Mouse (Mus musculus): ENCODE results near the gene Atp1b2. TPM values are rescaled to one million over a fixed set of nuclear protein-coding genes. Genes with fewer than 3 reads are reported as not detected.
A peak's percentile ranks its signal among the peaks of the same experiment; 100 is the strongest.

Atp1b2 gene
- polyA plus RNA-seq, 1 experiment from 2014 or later: 76.2 TPM

- DNase-seq (ENCODE audit: low spot score) (peak; percentile 88), ATAC-seq (replicated peaks; ENCODE audit: low FRiP score) (peak; percentile 80)
- H3K9ac ChIP-seq (ENCODE audit: low read depth, low read length): peak overlapping the region; percentile 92
- H3K4me3 ChIP-seq (ENCODE audit: low read depth, low read length): peak overlapping the region; percentile 71
- no peaks in the 10 kb centered on the region for H3K36me3 ChIP-seq (ENCODE audit: control insufficient read depth, insufficient read depth, low read length)
- under 1% methylated on average over 36 of the region's 36 CpGs for WGBS
- H3K4me2 ChIP-seq: peak overlapping the region; percentile 85
- peaks cover 53% of the 10 kb centered on the region for H3K4me1 ChIP-seq (replicated peaks; ENCODE audit: control insufficient read depth, insufficient read depth, low read length)
- H3K27ac ChIP-seq (ENCODE audit: low read depth, low read length): peak overlapping the region; percentile 95
- no peaks in the 10 kb centered on the region for H3K9me3 ChIP-seq (ENCODE audit: control insufficient read depth, low read length)
- H3K27me3 ChIP-seq (replicated peaks; ENCODE audit: control insufficient read depth, insufficient read depth, low read length): no peaks in the 10 kb centered on the region
Measured at GRCm38 (mm10) chr11:69581147-69581688, 24.5 kb downstream of the Atp1b2 start.

- peak overlapping the region; percentile 71 for H3K4me3 ChIP-seq (ENCODE audit: low read depth, low read length)
- H3K9me3 ChIP-seq (ENCODE audit: control insufficient read depth, low read length): no peaks in the 10 kb centered on the region
- peaks cover 53% of the 10 kb centered on the region for H3K4me1 ChIP-seq (replicated peaks; ENCODE audit: control insufficient read depth, insufficient read depth, low read length)
- peak overlapping the region; percentile 95 for H3K27ac ChIP-seq (ENCODE audit: low read depth, low read length)
- DNase-seq (ENCODE audit: low spot score) (no peak), ATAC-seq (replicated peaks; ENCODE audit: low FRiP score) (no peak)
- H3K9ac ChIP-seq (ENCODE audit: low read depth, low read length): peak overlapping the region; percentile 92
- no peaks in the 10 kb centered on the region for H3K27me3 ChIP-seq (replicated peaks; ENCODE audit: control insufficient read depth, insufficient read depth, low read length)
- WGBS: under 1% methylated on average over 25 of the region's 25 CpGs
- peak overlapping the region; percentile 85 for H3K4me2 ChIP-seq
- H3K36me3 ChIP-seq (ENCODE audit: control insufficient read depth, insufficient read depth, low read length): no peaks in the 10 kb centered on the region
Measured at GRCm38 (mm10) chr11:69580572-69581146, 25.1 kb downstream of the Atp1b2 start.

- Histone ChIP-seq H3K4me2 (peak within 1 kb of the TSS; percentile 87), H3K27ac (ENCODE audit: low read depth, low read length) (peak within 1 kb of the TSS; percentile 95), H3K9me3 (ENCODE audit: control insufficient read depth, low read length) (no peaks in the 10 kb centered on the region), H3K27me3 (replicated peaks; ENCODE audit: control insufficient read depth, insufficient read depth, low read length) (no peaks in the 10 kb centered on the region), H3K9ac (ENCODE audit: low read depth, low read length) (peak within 1 kb of the TSS; percentile 92), H3K4me1 (replicated peaks; ENCODE audit: control insufficient read depth, insufficient read depth, low read length) (peaks cover 53% of the 10 kb centered on the region), H3K4me3 (ENCODE audit: low read depth, low read length) (peak within 1 kb of the TSS; percentile 71), H3K36me3 (ENCODE audit: control insufficient read depth, insufficient read depth, low read length) (no peaks in the 10 kb centered on the region; the same call in 1 of the 2 replicates)
- DNase-seq (ENCODE audit: low spot score) (peak; percentile 84), ATAC-seq (replicated peaks; ENCODE audit: low FRiP score) (peak; percentile 62)
- under 1% methylated on average over 13 of the region's 13 CpGs for WGBS
Measured at GRCm38 (mm10) chr11:69580091-69580514, 25.6 kb downstream of the Atp1b2 start, which contains the start of the genes Wrap53 and Trp53. TSS of gene Wrap53 (minus strand) at chr11:69580255. TSS of gene Trp53 (plus strand) at chr11:69580359.

- ATAC-seq (replicated peaks; ENCODE audit: low FRiP score) (peak; percentile 84), DNase-seq (ENCODE audit: low spot score) (peak; percentile 99)
- Histone ChIP-seq H3K4me3 (ENCODE audit: low read depth, low read length) (peak overlapping the region; percentile 71), H3K4me2 (peak overlapping the region; percentile 87), H3K27me3 (replicated peaks; ENCODE audit: control insufficient read depth, insufficient read depth, low read length) (no peaks in the 10 kb centered on the region), H3K9me3 (ENCODE audit: control insufficient read depth, low read length) (no peaks in the 10 kb centered on the region), H3K4me1 (replicated peaks; ENCODE audit: control insufficient read depth, insufficient read depth, low read length) (peaks cover 46% of the 10 kb centered on the region), H3K36me3 (ENCODE audit: control insufficient read depth, insufficient read depth, low read length) (peaks cover 3% of the 10 kb centered on the region; the same call in 1 of the 2 replicates), H3K27ac (ENCODE audit: low read depth, low read length) (peak overlapping the region; percentile 95), H3K9ac (ENCODE audit: low read depth, low read length) (peak overlapping the region; percentile 92)
- 2% methylated on average over 39 of the region's 39 CpGs for WGBS
Measured at GRCm38 (mm10) chr11:69579128-69580017, 26.4 kb downstream of the Atp1b2 start.

- 10% methylated on average over 15 of the region's 15 CpGs for WGBS
- H3K27me3 ChIP-seq (replicated peaks; ENCODE audit: control insufficient read depth, insufficient read depth, low read length): no peaks in the 10 kb centered on the region
- peak overlapping the region; percentile 72 for H3K9ac ChIP-seq (ENCODE audit: low read depth, low read length)
- DNase-seq (ENCODE audit: low spot score): no peak
- H3K36me3 ChIP-seq (ENCODE audit: control insufficient read depth, insufficient read depth, low read length): peaks cover 5% of the 10 kb centered on the region; the same call in 1 of the 2 replicates
- peak overlapping the region; percentile 71 for H3K4me3 ChIP-seq (ENCODE audit: low read depth, low read length)
- peak overlapping the region; percentile 87 for H3K4me2 ChIP-seq
- H3K27ac ChIP-seq (ENCODE audit: low read depth, low read length): peak overlapping the region; percentile 60; the same call in 1 of the 2 replicates
- ATAC-seq (replicated peaks; ENCODE audit: low FRiP score): no peak
- H3K9me3 ChIP-seq (ENCODE audit: control insufficient read depth, low read length): no peaks in the 10 kb centered on the region
- H3K4me1 ChIP-seq (replicated peaks; ENCODE audit: control insufficient read depth, insufficient read depth, low read length): peaks cover 41% of the 10 kb centered on the region
Measured at GRCm38 (mm10) chr11:69578301-69578700, 27.4 kb downstream of the Atp1b2 start.

GRCm38 (mm10) chr11:69576307-69576706 lies 29.4 kb downstream of the Atp1b2 start:
- 46% methylated on average over 5 of the region's 5 CpGs for WGBS
- H3K9ac ChIP-seq (ENCODE audit: low read depth, low read length): no peak overlapping the region

GRCm38 (mm10) chr11:69575220-69575619 lies 30.5 kb downstream of the Atp1b2 start:
- Histone ChIP-seq H3K9ac (ENCODE audit: low read depth, low read length) (no peak overlapping the region; the same call in 1 of the 2 replicates), H3K9me3 (ENCODE audit: control insufficient read depth, low read length) (no peaks in the 10 kb centered on the region), H3K4me3 (ENCODE audit: low read depth, low read length) (no peak overlapping the region), H3K27me3 (replicated peaks; ENCODE audit: control insufficient read depth, insufficient read depth, low read length) (no peaks in the 10 kb centered on the region), H3K4me1 (replicated peaks; ENCODE audit: control insufficient read depth, insufficient read depth, low read length) (peaks cover 44% of the 10 kb centered on the region), H3K4me2 (peak overlapping the region; percentile 21; the same call in 1 of the 2 replicates), H3K27ac (ENCODE audit: low read depth, low read length) (no peak overlapping the region), H3K36me3 (ENCODE audit: control insufficient read depth, insufficient read depth, low read length) (peaks cover 21% of the 10 kb centered on the region; the same call in 1 of the 2 replicates)
- WGBS: 66% methylated on average over 3 of the region's 3 CpGs
- no peak for ATAC-seq (replicated peaks; ENCODE audit: low FRiP score)
- no peak for DNase-seq (ENCODE audit: low spot score)

More at GRCm38 (mm10) chr11:69576307-69576706, 29.4 kb downstream of the Atp1b2 start:
- Histone ChIP-seq H3K4me2 (peak overlapping the region; percentile 87), H3K27ac (ENCODE audit: low read depth, low read length) (peak overlapping the region; percentile 33), H3K36me3 (ENCODE audit: control insufficient read depth, insufficient read depth, low read length) (peaks cover 11% of the 10 kb centered on the region; the same call in 1 of the 2 replicates), H3K27me3 (replicated peaks; ENCODE audit: control insufficient read depth, insufficient read depth, low read length) (no peaks in the 10 kb centered on the region), H3K4me3 (ENCODE audit: low read depth, low read length) (peak overlapping the region; percentile 71), H3K4me1 (replicated peaks; ENCODE audit: control insufficient read depth, insufficient read depth, low read length) (peaks cover 33% of the 10 kb centered on the region), H3K9me3 (ENCODE audit: control insufficient read depth, low read length) (no peaks in the 10 kb centered on the region)
- DNase-seq (ENCODE audit: low spot score): no peak
- ATAC-seq (replicated peaks; ENCODE audit: low FRiP score): no peak

- H3K4me3 ChIP-seq (ENCODE audit: low read depth, low read length): no peak overlapping the region
- ATAC-seq (replicated peaks; ENCODE audit: low FRiP score) (no peak), DNase-seq (ENCODE audit: low spot score) (no peak)
- peaks cover 11% of the 10 kb centered on the region; the same call in 1 of the 2 replicates for H3K36me3 ChIP-seq (ENCODE audit: control insufficient read depth, insufficient read depth, low read length)
- H3K9me3 ChIP-seq (ENCODE audit: control insufficient read depth, low read length): no peaks in the 10 kb centered on the region
- peaks cover 13% of the 10 kb centered on the region for H3K27me3 ChIP-seq (replicated peaks; ENCODE audit: control insufficient read depth, insufficient read depth, low read length)
- peaks cover 20% of the 10 kb centered on the region for H3K4me1 ChIP-seq (replicated peaks; ENCODE audit: control insufficient read depth, insufficient read depth, low read length)
- no peak overlapping the region for H3K4me2 ChIP-seq
- no peak overlapping the region for H3K9ac ChIP-seq (ENCODE audit: low read depth, low read length)
- no peak overlapping the region for H3K27ac ChIP-seq (ENCODE audit: low read depth, low read length)
- WGBS: 79% methylated on average over 8 of the region's 8 CpGs
Measured at GRCm38 (mm10) chr11:69565131-69565530, 40.6 kb downstream of the Atp1b2 start.
